Mouse (Mus musculus): ENCODE measurements at regions not wholly inside any gene's neighbourhood (a gene's known extent, or its start where the extent isn't known, plus 50 kb on each side); places are given as distances from the start of the nearest gene placed in this dataset.

- TF ChIP-seq POLR2A (IDR thresholded peaks at IDR 0.05; ENCODE audit: borderline replicate concordance, low read depth, low read length) = no peak
- no peak for TF ChIP-seq CTCF (IDR thresholded peaks at IDR 0.05; ENCODE audit: low read depth, low read length)
Measured at GRCm38 (mm10) chr4:123990293-123991185, 72.7 kb upstream of the 4930535I16Rik start.
